Mouse (Mus musculus): ENCODE data around the gene Fam161a.

- TF ChIP-seq CTCF (IDR thresholded peaks at IDR 0.05; ENCODE audit: low read depth) (peak; percentile 77), EP300 (IDR thresholded peaks at IDR 0.05; ENCODE audit: low read depth) (no peak)
These were observed 6.4 kb downstream of the Fam161a start for GRCm38 (mm10) chr11:23013580-23014294.
